Mouse (Mus musculus) thymus, adult 2 months (tissue): Measurements from ENCODE around the gene Col17a1.

Experiments used
- CTCF ChIP-seq: fragments of 200-500 bp; IDR thresholded peaks from 2 replicates; pipeline ENCODE4 v1.5.1; 2012; ENCODE audit warnings: mild to moderate bottlenecking, control low read depth, low read length, moderate library complexity, borderline replicate concordance; ENCODE audit not compliant: control insufficient read depth, poor library complexity, insufficient read depth; ENCODE audit errors: extremely low read depth
- POLR2A ChIP-seq: fragments of 200-500 bp; IDR thresholded peaks from 2 replicates; pipeline ENCODE4 v1.6.1; 2012; ENCODE audit warnings: mild to moderate bottlenecking, low read length, control low read depth, moderate library complexity; ENCODE audit not compliant: control insufficient read depth, poor library complexity, insufficient read depth; ENCODE audit errors: extremely low read depth

DNA sequence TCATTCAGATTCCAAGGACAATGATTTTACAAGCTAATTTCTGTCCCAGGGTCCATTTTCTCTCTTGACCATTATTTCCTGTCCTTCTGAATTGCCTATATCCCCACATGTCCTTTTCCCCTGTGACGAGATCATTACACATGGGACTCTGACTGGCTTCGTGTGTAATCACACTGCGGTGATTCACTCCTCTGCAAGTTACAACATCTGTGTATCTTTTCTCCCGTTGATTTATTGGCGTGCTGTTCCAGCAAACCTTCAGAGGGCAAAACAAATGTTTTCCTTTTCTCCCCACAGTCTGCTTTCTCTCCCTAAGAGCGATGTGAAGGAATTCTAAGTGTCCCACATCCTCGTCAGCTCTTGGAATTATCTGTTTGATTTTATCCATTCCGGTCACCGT is 7.8 kb upstream of the Col17a1 start:
- TF ChIP-seq POLR2A (no peak), CTCF (no peak)
